Mouse (Mus musculus) cortical plate, adult 2 months (tissue): ENCODE results near the gene Wnt9a.

Experiments
- CTCF ChIP-seq: fragments of 200-500 bp; IDR thresholded peaks from 2 replicates; pipeline ENCODE4 v1.5.1; 2011; ENCODE audit warnings: mild to moderate bottlenecking, control low read depth, low read length; ENCODE audit not compliant: insufficient read depth; ENCODE audit errors: extremely low read depth
- POLR2A ChIP-seq: fragments of 200-500 bp; IDR thresholded peaks from 2 replicates; pipeline ENCODE4 v1.6.1; 2011; ENCODE audit warnings: mild to moderate bottlenecking, low read length, control low read depth; ENCODE audit not compliant: insufficient read depth; ENCODE audit errors: extremely low read depth

- no peak for TF ChIP-seq CTCF
- no peak for TF ChIP-seq POLR2A
Observed at GRCm38 (mm10) chr11:59305821-59306215, 910 bp upstream of the Wnt9a start.
